Mouse (Mus musculus) liver, embryonic 13.5 days (tissue): ENCODE data around the gene 2610001J05Rik. TPM values are rescaled to one million over a fixed set of nuclear protein-coding genes. Genes with fewer than 3 reads are reported as not detected.
"Not testable (repeated sequence)": the region's sequence is repeated elsewhere in the genome, so short reads cannot be mapped to it uniquely, and the experiment has no call there.

Source experiments
- ATAC-seq: fragments of 200-750 bp; cut with Nextera tagmentation; 2 replicates; pipeline ENCODE4 v1.8.0; 2017; ENCODE audit warnings: low read depth, mild to moderate bottlenecking, moderate number of reproducible peaks, moderate library complexity
- DNase-seq: peaks from one replicate; pipeline ENCODE4 v3.0.0; 2022
- H3K27ac ChIP-seq: fragments of 300-500 bp; sonication (generic); 2 replicates; pipeline ENCODE4 v1.5.1; 2015; ENCODE audit warnings: moderate library complexity, mild to moderate bottlenecking, inconsistent platforms
- H3K27me3 ChIP-seq: fragments of 300-500 bp; sonication (generic); 2 replicates; pipeline ENCODE4 v1.6.1; 2015; ENCODE audit warnings: mild to moderate bottlenecking, inconsistent platforms
- H3K36me3 ChIP-seq: fragments of 300-500 bp; sonication (generic); 2 replicates; pipeline ENCODE4 v1.6.1; 2015; ENCODE audit warnings: mild to moderate bottlenecking, inconsistent platforms
- H3K4me1 ChIP-seq: fragments of 300-500 bp; sonication (generic); replicated peaks from 2 replicates; pipeline ENCODE4 v1.6.1; 2015; ENCODE audit warnings: inconsistent platforms
- H3K4me2 ChIP-seq: fragments of 300-500 bp; sonication (generic); 2 replicates; pipeline ENCODE4 v1.6.1; 2015; ENCODE audit warnings: inconsistent platforms, mild to moderate bottlenecking, moderate library complexity
- H3K4me3 ChIP-seq: fragments of 300-500 bp; sonication (generic); replicated peaks from 2 replicates; pipeline ENCODE4 v1.5.1; 2015; ENCODE audit warnings: mild to moderate bottlenecking, inconsistent platforms
- H3K9ac ChIP-seq: fragments of 300-500 bp; sonication (generic); 2 replicates; pipeline ENCODE4 v1.6.1; 2015; ENCODE audit warnings: mild to moderate bottlenecking, inconsistent platforms
- H3K9me3 ChIP-seq: fragments of 300-500 bp; sonication (generic); replicated peaks from 2 replicates; pipeline ENCODE4 v1.6.1; 2016; ENCODE audit warnings: inconsistent platforms
- WGBS: fragments of 180-500 bp; shearing (Covaris S2); methylation state at CpG from one replicate; pipeline ENCODE4 v1.1.7; 2015; ENCODE audit not compliant: insufficient replicate concordance; 5-methylcytosine and 5-hydroxymethylcytosine counted together
- polyA plus RNA-seq: library from polyadenylated mRNA; unstranded; fragments of >200 nt; fragmentation: Nextera tagmentation; extraction: Ambion mirVana; gene quantifications from 2 replicates; pipeline ENCODE4 v1.2.1, GENCODE M21; 2015

Gene 2610001J05Rik
- polyA plus RNA-seq, 1 experiment from 2014 or later: 55.1 TPM

DNA sequence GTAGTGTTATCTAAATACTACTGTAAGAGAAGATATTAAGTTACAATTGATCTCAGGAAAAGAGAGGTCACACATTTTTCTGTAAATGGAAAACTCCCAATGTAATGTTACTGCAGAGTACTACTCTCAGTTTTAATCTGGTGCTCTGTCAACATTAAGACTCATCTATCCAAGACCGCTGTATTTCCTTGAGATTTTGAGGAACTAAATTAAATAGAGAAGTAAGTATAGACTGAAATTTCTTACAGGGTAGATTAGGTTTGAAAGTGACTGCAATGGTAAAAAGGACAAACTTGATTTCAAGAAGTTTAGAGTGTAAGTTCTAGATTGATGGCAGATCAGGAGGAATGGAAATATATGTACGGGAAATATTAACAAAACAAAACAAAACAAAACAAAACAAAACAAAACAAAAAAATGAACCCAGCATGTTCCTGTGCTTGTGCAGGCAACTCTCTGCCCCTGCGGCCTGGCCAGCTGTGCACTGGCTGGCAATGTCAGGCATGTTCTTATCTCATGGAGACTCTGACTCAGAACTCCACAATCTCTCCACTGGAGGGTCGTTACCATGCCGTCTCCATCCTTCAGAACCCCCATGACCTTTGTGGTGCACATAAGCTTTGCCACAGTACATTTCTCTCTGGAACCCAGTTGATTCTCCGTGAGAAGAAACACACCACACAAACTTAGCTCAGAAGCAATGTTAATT lies 11.3 kb downstream of the 2610001J05Rik start:
- no peak overlapping the region for H3K27ac ChIP-seq
- H3K27me3 ChIP-seq: no peaks in the 10 kb centered on the region
- no peak overlapping the region for H3K4me3 ChIP-seq
- ATAC-seq (no peak), DNase-seq (no peak)
- no peaks in the 10 kb centered on the region for H3K4me1 ChIP-seq
- WGBS: 50% methylated on average over 6 of the region's 6 CpGs
- H3K4me2 ChIP-seq: no peak overlapping the region
- no peaks in the 10 kb centered on the region for H3K36me3 ChIP-seq
- no peak overlapping the region for H3K9ac ChIP-seq
- no peaks in the 10 kb centered on the region for H3K9me3 ChIP-seq

DNA sequence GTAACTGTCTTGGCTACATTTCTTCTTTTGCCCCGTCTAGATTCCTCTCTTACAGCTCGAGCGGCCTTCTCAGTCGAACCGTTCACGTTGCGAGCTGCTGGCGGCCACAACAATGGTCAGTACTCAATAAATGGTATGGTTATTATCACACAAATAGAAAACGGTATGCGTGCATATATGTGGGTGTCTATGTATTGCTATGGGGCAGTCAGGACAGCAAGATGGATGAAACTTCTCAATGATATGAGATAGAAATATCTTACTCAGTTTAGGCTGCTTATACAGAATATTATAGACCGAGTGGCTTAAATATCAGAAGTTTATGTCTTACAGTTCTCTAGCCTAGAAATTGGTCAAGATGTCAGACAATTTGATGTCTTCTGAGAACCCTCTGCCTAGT lies 17.1 kb downstream of the 2610001J05Rik start:
- Histone ChIP-seq H3K4me3 (no peak overlapping the region), H3K9me3 (no peaks in the 10 kb centered on the region), H3K4me1 (no peaks in the 10 kb centered on the region), H3K9ac (no peak overlapping the region), H3K27ac (no peak overlapping the region), H3K27me3 (no peaks in the 10 kb centered on the region), H3K36me3 (no peaks in the 10 kb centered on the region), H3K4me2 (no peak overlapping the region)
- DNase-seq (no peak), ATAC-seq (no peak)
- 43% methylated on average over 11 of the region's 11 CpGs for WGBS

DNA sequence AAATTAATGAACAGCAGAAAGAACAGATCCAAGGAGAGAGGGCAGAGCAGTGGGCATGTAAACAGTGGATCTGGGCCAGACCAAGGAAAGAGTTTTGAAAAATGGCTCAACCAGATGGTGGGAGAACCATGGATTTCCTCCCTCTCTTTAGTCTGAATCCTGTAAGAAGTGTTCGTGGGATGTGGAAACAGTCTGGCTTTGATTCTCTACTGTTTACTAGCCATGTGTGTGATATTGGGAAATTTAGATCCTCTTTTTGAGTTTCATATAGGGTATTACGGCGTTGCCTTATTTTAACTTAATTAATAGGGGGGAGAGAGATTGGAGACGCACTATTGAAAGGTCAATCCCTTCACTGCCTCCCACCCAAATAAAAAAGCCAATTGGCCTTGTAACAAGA lies 18.1 kb downstream of the 2610001J05Rik start:
- WGBS: 72% methylated on average over 4 of the region's 4 CpGs
- ATAC-seq (no peak), DNase-seq (no peak)
- no peaks in the 10 kb centered on the region for H3K9me3 ChIP-seq
- no peaks in the 10 kb centered on the region for H3K36me3 ChIP-seq
- H3K4me1 ChIP-seq: no peaks in the 10 kb centered on the region
- no peak overlapping the region for H3K4me3 ChIP-seq
- no peak overlapping the region for H3K27ac ChIP-seq
- H3K27me3 ChIP-seq: no peaks in the 10 kb centered on the region
- H3K9ac ChIP-seq: no peak overlapping the region
- H3K4me2 ChIP-seq: no peak overlapping the region

DNA sequence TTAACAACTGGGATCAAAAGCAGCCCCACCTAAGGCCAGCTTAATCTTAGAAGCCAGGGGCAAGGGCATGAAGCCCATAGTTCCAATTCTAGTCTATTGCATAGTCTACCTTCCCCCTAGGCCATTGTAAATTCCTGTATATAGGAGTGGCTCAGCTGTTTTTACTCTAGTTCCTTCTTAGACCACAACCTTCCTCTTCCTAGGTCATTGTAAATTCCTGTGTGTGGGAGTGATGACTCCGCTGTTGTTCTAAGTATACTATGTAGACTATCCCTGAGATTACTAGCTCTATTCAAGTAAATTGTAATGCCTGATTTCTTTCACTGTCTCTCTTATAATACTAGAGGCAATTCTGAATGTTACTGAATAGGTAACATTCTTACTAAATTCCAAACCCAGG lies 25.3 kb downstream of the 2610001J05Rik start:
- H3K9ac ChIP-seq, H3K4me3 ChIP-seq, H3K36me3 ChIP-seq, H3K27ac ChIP-seq, H3K4me1 ChIP-seq, H3K4me2 ChIP-seq, DNase-seq, ATAC-seq, H3K9me3 ChIP-seq, H3K27me3 ChIP-seq: not testable (repeated sequence)
- WGBS: 83% methylated on average over 1 of the region's 1 CpGs

DNA sequence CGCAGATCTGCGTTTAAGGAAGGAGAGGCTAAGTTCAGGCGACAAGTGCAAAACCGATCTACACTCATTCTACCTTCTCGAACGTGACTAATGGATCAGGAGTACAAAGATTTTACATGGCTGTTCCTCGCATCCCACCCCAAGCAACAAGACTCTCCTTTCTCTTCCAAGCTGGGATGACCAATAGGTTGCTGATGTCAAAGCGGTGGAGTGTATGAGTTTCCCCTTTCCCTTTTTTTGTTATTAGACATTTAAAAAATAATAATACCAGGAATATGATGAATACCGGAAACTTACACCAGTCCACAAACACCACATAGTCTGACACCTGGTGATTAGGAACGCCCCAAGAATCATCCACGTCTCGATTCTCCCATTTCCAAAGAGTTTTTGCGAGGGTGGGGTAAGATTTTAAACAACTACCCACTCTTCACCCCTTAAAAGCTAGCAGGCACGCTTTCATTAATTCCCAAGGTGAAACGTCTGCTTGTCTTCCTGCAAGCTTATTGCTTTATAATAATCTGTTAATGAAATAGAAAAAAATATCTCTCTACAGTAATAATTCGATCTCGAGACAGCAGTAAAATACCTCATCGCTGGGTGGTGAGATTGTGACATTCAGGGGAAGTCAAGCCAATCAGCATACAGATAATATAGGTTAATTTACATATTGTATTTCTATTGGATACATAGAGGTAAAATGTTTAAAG lies 31.8 kb downstream of the 2610001J05Rik start, which contains the start of gene Gpr85:
TSS of gene Gpr85 (minus strand) at position 598 of the 710 bp plus-strand sequence.
- peak within 1 kb of the TSS; percentile 72 for H3K4me2 ChIP-seq
- H3K4me1 ChIP-seq: no peaks in the 10 kb centered on the region
- WGBS: 30% methylated on average over 18 of the region's 18 CpGs
- no peak for DNase-seq
- H3K36me3 ChIP-seq: no peaks in the 10 kb centered on the region
- peak within 1 kb of the TSS; percentile 13; the same call in 1 of the 2 replicates for H3K27ac ChIP-seq
- H3K9me3 ChIP-seq: no peaks in the 10 kb centered on the region
- H3K9ac ChIP-seq: peak within 1 kb of the TSS; percentile 45; the same call in 1 of the 2 replicates
- H3K4me3 ChIP-seq: peak within 1 kb of the TSS; percentile 59
- ATAC-seq: no peak
- peaks cover 35% of the 10 kb centered on the region for H3K27me3 ChIP-seq

DNA sequence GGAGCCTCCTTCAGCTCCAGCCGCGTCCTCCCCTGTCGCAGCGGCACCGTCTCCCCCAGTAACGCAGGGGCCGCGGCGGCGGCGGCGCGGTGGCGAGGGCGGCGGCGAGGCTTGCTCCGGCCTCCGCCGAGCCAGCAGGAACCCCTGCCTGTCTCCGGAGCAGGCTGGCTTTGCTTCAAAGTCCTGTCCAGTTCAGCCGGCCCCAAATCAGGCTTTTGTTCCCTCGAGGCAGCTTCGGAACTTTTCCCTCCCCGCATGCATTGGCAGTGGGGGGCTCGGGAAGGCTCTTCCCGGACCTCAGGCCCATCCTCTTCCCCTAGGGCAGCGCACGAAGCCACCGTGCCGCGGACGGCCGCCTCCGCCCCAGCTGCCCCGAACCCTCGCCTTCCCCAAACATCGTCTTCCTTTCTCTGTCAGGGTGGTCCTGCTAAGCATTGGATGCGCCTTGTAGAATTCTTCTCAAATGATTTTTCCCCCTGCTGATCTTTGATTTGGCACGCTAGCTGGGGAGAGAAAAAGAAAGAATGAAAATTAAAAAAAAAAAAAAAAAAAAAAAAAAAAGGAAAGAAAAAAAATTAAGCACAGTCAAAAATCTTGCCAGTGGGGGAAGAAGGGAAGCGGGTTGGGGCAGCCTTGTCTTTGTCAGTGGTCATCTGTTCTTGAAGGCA lies 32.5 kb downstream of the 2610001J05Rik start:
- H3K36me3 ChIP-seq: no peaks in the 10 kb centered on the region

DNA sequence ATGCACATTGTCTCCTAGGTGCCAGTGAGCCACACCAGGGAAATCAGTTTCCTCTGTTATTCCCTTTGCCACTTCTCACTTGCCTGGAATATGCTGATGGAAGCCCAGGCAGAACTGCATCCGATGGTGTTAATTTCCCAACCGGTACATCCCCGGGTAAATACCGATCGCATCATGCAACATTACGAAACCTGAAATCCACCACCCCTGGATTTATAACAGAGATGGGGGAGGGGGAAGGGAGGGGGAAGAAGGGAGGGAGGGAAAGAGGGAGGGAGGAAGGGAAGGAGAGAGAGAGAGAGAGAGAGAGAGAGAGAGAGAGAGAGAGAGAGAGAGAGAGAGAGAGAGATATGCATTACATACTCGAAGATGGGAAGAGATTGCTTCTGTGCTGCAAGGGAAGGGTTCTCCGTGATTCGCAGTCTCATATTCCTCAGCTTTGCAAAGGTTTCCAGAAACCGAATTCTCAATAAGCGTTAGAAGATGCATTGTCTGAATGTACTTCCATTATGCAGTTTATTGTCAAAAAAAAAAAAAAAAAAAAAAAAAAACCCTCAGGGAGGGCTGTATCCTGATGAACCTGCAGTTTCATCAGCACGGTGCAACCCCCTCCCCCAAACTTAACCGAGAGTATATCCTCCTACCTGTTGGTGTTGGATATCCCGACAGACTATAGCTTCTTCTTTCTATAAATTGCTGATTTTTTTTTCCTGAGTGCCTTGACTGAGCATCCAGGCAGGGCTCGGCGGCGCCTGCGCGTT lies 33.2 kb downstream of the 2610001J05Rik start:
- no peaks in the 10 kb centered on the region for H3K9me3 ChIP-seq
- no peaks in the 10 kb centered on the region for H3K4me1 ChIP-seq
- peaks cover 35% of the 10 kb centered on the region for H3K27me3 ChIP-seq
- peak overlapping the region; percentile 59 for H3K4me3 ChIP-seq
- WGBS: 6% methylated on average over 19 of the region's 19 CpGs
- H3K36me3 ChIP-seq: no peaks in the 10 kb centered on the region
- DNase-seq: no peak
- H3K4me2 ChIP-seq: peak overlapping the region; percentile 72
- ATAC-seq: no peak
- H3K27ac ChIP-seq: no peak overlapping the region
- H3K9ac ChIP-seq: no peak overlapping the region

More for the DNA sequence above, 32.5 kb downstream of the 2610001J05Rik start:
- H3K27ac ChIP-seq: peak overlapping the region; percentile 13; the same call in 1 of the 2 replicates
- DNase-seq: peak; percentile 4
- H3K4me1 ChIP-seq: no peaks in the 10 kb centered on the region
- no peak for ATAC-seq
- WGBS: under 1% methylated on average over 40 of the region's 41 CpGs
- H3K4me3 ChIP-seq: peak overlapping the region; percentile 59
- H3K9me3 ChIP-seq: no peaks in the 10 kb centered on the region
- H3K27me3 ChIP-seq: peaks cover 35% of the 10 kb centered on the region
- peak overlapping the region; percentile 72 for H3K4me2 ChIP-seq
- H3K9ac ChIP-seq: peak overlapping the region; percentile 45; the same call in 1 of the 2 replicates

DNA sequence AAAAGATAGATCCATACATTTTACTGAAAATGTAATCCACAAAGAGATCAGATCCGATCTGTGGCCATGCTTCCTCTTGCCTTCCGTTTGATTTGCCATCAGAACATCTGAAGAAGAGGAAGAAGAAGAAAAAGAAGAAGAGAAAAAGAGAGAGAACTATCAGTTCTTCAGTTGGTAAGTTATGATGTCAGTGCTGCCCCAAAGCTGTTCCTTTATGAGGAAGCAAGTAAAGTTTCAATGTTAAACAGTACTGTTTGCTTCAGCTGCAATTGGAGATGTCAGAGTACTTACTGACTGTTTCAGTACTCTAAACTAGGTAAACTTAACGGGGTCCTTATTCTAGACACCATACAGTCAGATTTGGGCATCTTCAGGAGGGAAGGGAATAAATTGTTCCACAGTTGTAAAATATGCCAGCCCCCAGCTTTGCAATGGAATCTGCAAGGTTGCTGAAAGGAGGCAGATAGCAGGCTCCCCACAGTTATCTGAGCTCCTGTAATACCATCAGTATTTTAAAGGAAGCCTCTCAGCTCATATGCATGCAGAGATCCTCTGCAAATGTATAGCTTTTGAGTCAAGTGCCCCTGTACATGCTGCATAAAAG lies 34.2 kb downstream of the 2610001J05Rik start:
- no peaks in the 10 kb centered on the region for H3K36me3 ChIP-seq
- peaks cover 35% of the 10 kb centered on the region for H3K27me3 ChIP-seq
- H3K9ac ChIP-seq: no peak overlapping the region
- no peak for ATAC-seq
- H3K4me3 ChIP-seq: no peak overlapping the region
- no peak overlapping the region for H3K4me2 ChIP-seq
- H3K9me3 ChIP-seq: no peaks in the 10 kb centered on the region
- H3K4me1 ChIP-seq: no peaks in the 10 kb centered on the region
- H3K27ac ChIP-seq: no peak overlapping the region
- 31% methylated on average over 3 of the region's 3 CpGs for WGBS
- DNase-seq: no peak

DNA sequence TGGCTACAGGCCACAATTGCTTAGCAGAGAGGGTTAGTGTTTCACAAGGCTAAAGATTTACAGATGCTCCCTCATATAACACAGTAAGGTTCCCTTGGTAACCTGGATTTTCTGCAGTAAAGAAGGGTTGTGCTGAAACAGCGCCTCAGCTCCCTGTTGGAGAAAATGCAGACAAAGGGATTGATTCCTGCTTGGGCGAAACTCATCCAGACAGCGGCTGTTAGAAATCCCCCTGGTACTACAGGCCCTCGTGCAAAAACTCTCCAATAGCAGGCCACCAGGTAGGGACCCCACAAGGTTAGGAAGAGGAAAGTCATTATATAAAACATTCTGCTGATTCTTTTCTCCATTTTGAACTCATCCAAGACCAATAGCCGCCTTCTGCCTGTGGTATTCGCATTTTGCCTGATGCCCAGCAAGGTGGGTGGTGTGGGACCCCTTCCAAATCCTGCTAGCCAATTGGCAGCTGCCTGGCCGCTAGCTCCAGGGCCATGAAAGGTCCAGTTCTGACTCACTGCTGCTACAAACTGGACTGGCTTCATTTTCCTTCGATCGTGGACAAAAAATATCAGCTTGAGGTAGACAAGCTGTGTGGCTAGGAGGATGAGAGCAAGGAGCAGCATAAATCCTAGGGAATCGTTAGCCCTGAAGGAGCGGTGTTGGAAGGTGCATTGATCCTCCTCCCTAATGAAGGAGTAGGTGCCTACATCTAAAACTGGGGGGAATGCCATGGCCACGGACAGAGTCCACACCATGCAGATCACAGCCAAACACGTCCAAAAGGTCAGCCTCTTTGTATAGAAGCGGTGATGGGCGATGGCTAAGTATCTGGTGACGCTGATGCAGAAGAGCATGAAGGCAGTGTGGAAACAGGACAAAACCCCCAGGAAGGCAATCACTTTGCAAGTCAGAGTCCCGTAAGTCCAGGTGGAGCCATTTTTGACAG lies 35.3 kb downstream of the 2610001J05Rik start:
- no peak for ATAC-seq
- WGBS: 55% methylated on average over 17 of the region's 17 CpGs
- no peaks in the 10 kb centered on the region for H3K4me1 ChIP-seq

DNA sequence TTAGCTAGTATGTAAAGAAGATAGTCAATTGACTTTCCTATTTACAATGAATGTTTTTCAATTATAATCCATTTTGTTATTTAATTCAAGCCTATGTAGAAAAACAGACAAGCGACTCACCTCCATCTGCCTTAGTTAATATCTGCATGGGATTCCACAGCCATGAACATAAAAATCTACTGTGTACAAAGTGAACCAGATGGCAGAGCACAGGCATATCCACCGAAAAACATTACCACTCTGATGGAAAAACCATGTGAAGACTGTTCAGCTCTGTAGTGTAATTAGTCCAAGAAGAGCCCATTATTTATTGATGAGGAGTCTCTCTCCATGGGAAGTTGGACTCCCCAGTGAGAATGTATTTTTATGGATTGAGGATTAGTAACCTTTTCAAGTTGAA lies 38.5 kb downstream of the 2610001J05Rik start:
- no peaks in the 10 kb centered on the region for H3K4me1 ChIP-seq
- no peak overlapping the region for H3K9ac ChIP-seq
- H3K27me3 ChIP-seq: peaks cover 18% of the 10 kb centered on the region
- no peak overlapping the region for H3K4me2 ChIP-seq
- no peak overlapping the region for H3K27ac ChIP-seq
- no peaks in the 10 kb centered on the region for H3K36me3 ChIP-seq
- whole genome bisulfite sequencing: 55% methylated on average over 2 of the region's 2 CpGs
- no peaks in the 10 kb centered on the region for H3K9me3 ChIP-seq
- ATAC-seq (no peak), DNase-seq (no peak)
- H3K4me3 ChIP-seq: no peak overlapping the region

More for the DNA sequence above, 35.3 kb downstream of the 2610001J05Rik start:
- peaks cover 35% of the 10 kb centered on the region for H3K27me3 ChIP-seq
- no peak overlapping the region for H3K9ac ChIP-seq
- no peaks in the 10 kb centered on the region for H3K9me3 ChIP-seq
- H3K4me3 ChIP-seq: no peak overlapping the region
- no peak overlapping the region for H3K4me2 ChIP-seq
- DNase-seq: no peak
- no peaks in the 10 kb centered on the region for H3K36me3 ChIP-seq
- H3K27ac ChIP-seq: no peak overlapping the region
